Mouse (Mus musculus) E14TG2a.4 (cell line): ENCODE results near the gene Pjvk.

Experiments used
- H3K27me3 ChIP-seq: 2 replicates; pipeline ENCODE4 v1.6.1; 2014; ENCODE audit warnings: low read length, control low read depth; ENCODE audit not compliant: insufficient read depth
- H3K36me3 ChIP-seq: 2 replicates; pipeline ENCODE4 v1.6.1; 2014; ENCODE audit warnings: low read length, control low read depth; ENCODE audit not compliant: insufficient read depth
- H3K4me1 ChIP-seq: replicated peaks from 2 replicates; pipeline ENCODE4 v1.6.1; 2014; ENCODE audit warnings: low read depth, low read length, control low read depth
- H3K4me3 ChIP-seq: replicated peaks from 2 replicates; pipeline ENCODE4 v1.5.1; 2014; ENCODE audit warnings: mild to moderate bottlenecking, low read length
- H3K9me3 ChIP-seq: 2 replicates; pipeline ENCODE4 v1.6.1; 2014; ENCODE audit warnings: low read length, control low read depth
- CTCF ChIP-seq: conservative IDR thresholded peaks from 2 replicates; pipeline ENCODE4 v1.5.1; 2014; ENCODE audit warnings: low read length
- NANOG ChIP-seq: IDR thresholded peaks from 2 replicates; pipeline ENCODE4 v1.6.1; 2014; ENCODE audit warnings: borderline replicate concordance, low read length, mixed read lengths
- POU5F1 ChIP-seq: IDR thresholded peaks from 2 replicates; pipeline ENCODE4 v1.6.1; 2014; ENCODE audit warnings: low read length, borderline replicate concordance

The Pjvk gene

GRCm38 (mm10) chr2:76690436-76691204 lies 42.3 kb downstream of the Pjvk start:
- H3K36me3 ChIP-seq: peaks cover 98% of the 10 kb centered on the region
- no peaks in the 10 kb centered on the region for H3K27me3 ChIP-seq
- H3K4me1 ChIP-seq: peaks cover 11% of the 10 kb centered on the region
- TF ChIP-seq CTCF: no peak
- TF ChIP-seq NANOG: no peak
- TF ChIP-seq POU5F1: no peak
- H3K4me3 ChIP-seq: no peak overlapping the region
- H3K9me3 ChIP-seq: no peaks in the 10 kb centered on the region

GRCm38 (mm10) chr2:76693765-76694164 lies 45.5 kb downstream of the Pjvk start:
- Histone ChIP-seq H3K4me1 (peaks cover 16% of the 10 kb centered on the region), H3K9me3 (no peaks in the 10 kb centered on the region), H3K4me3 (no peak overlapping the region), H3K36me3 (peaks cover 94% of the 10 kb centered on the region), H3K27me3 (no peaks in the 10 kb centered on the region)
- no peak for TF ChIP-seq POU5F1
- no peak for TF ChIP-seq CTCF
- TF ChIP-seq NANOG: no peak

GRCm38 (mm10) chr2:76695290-76695689 lies 47.0 kb downstream of the Pjvk start:
- H3K27me3 ChIP-seq: no peaks in the 10 kb centered on the region
- no peaks in the 10 kb centered on the region for H3K9me3 ChIP-seq
- TF ChIP-seq NANOG (no peak), CTCF (no peak), POU5F1 (no peak)
- H3K36me3 ChIP-seq: peaks cover 86% of the 10 kb centered on the region
- no peak overlapping the region for H3K4me3 ChIP-seq
- H3K4me1 ChIP-seq: peaks cover 31% of the 10 kb centered on the region

- Histone ChIP-seq H3K4me1 (peaks cover 32% of the 10 kb centered on the region), H3K36me3 (peaks cover 81% of the 10 kb centered on the region), H3K4me3 (no peak overlapping the region), H3K27me3 (no peaks in the 10 kb centered on the region), H3K9me3 (no peaks in the 10 kb centered on the region)
- TF ChIP-seq NANOG (no peak), POU5F1 (no peak), CTCF (no peak)
Observed at GRCm38 (mm10) chr2:76702188-76702587, 53.9 kb downstream of the Pjvk start.

- H3K27me3 ChIP-seq: no peaks in the 10 kb centered on the region
- no peaks in the 10 kb centered on the region for H3K9me3 ChIP-seq
- peaks cover 82% of the 10 kb centered on the region for H3K36me3 ChIP-seq
- peaks cover 26% of the 10 kb centered on the region for H3K4me1 ChIP-seq
- no peak overlapping the region for H3K4me3 ChIP-seq
- TF ChIP-seq POU5F1 (no peak), CTCF (no peak), NANOG (no peak)
Observed at GRCm38 (mm10) chr2:76702751-76703150, 54.5 kb downstream of the Pjvk start.

GRCm38 (mm10) chr2:76705655-76706054 lies 57.4 kb downstream of the Pjvk start:
- peaks cover 91% of the 10 kb centered on the region for H3K36me3 ChIP-seq
- no peaks in the 10 kb centered on the region for H3K27me3 ChIP-seq
- no peak overlapping the region for H3K4me3 ChIP-seq
- H3K4me1 ChIP-seq: peaks cover 14% of the 10 kb centered on the region
- TF ChIP-seq POU5F1 (no peak), CTCF (no peak), NANOG (no peak)
- H3K9me3 ChIP-seq: no peaks in the 10 kb centered on the region
